Mouse (Mus musculus) olfactory bulb, adult 2 months (tissue): Measurements from ENCODE around the gene Plekhj1. TPM values are rescaled to one million over a fixed set of nuclear protein-coding genes. Genes with fewer than 3 reads are reported as not detected.

Experiments used
- H3K27ac ChIP-seq: fragments of 200-500 bp; 2 replicates; pipeline ENCODE4 v1.5.1; 2012; ENCODE audit warnings: low read depth, low read length; ENCODE audit not compliant: insufficient read depth
- H3K4me1 ChIP-seq: fragments of 200-500 bp; 2 replicates; pipeline ENCODE4 v1.6.1; 2012; ENCODE audit warnings: low read length; ENCODE audit not compliant: control insufficient read depth, insufficient read depth
- H3K4me3 ChIP-seq: fragments of 200-500 bp; 2 replicates; pipeline ENCODE4 v1.5.1; 2012; ENCODE audit warnings: mild to moderate bottlenecking, low read depth, low read length, moderate library complexity; ENCODE audit not compliant: insufficient read depth
- CTCF ChIP-seq: fragments of 200-500 bp; IDR thresholded peaks from 2 replicates; pipeline ENCODE4 v1.5.1; 2012; ENCODE audit warnings: low read depth, mild to moderate bottlenecking, low read length, moderate library complexity; ENCODE audit not compliant: insufficient read depth
- POLR2A ChIP-seq: fragments of 200-500 bp; IDR thresholded peaks from 2 replicates; pipeline ENCODE4 v1.6.1; 2012; ENCODE audit warnings: mild to moderate bottlenecking, low read depth, low read length, moderate library complexity; ENCODE audit not compliant: insufficient read depth
- WGBS: fragments of 180-500 bp; shearing (Covaris S2); methylation state at CpG from one replicate; pipeline ENCODE4 v1.1.7; 2018; 5-methylcytosine and 5-hydroxymethylcytosine counted together
- polyA plus RNA-seq: library from polyadenylated mRNA; stranded (reverse); fragments of >200 nt; gene quantifications from 2 replicates; pipeline ENCODE4 v1.2.4, GENCODE M21; 2012; ENCODE audit warnings: low replicate concordance; ENCODE audit not compliant: missing spikeins, insufficient read depth, insufficient read length

Gene Plekhj1
- polyA plus RNA-seq, 1 experiment = not detected

GRCm38 (mm10) chr10:80760596-80761524, 37.6 kb downstream of the Plekhj1 start:
- no peak overlapping the region for H3K4me3 ChIP-seq
- no peak overlapping the region for H3K27ac ChIP-seq
- 73% methylated on average over 4 of the region's 4 CpGs for WGBS
- no peak for TF ChIP-seq POLR2A
- no peak for TF ChIP-seq CTCF
- peaks cover 53% of the 10 kb centered on the region for H3K4me1 ChIP-seq

GRCm38 (mm10) chr10:80758651-80759050, 39.8 kb downstream of the Plekhj1 start:
- Histone ChIP-seq H3K4me3 (no peak overlapping the region), H3K27ac (peak overlapping the region; percentile 65; the same call in 1 of the 2 replicates), H3K4me1 (peaks cover 42% of the 10 kb centered on the region)
- no peak for TF ChIP-seq CTCF
- TF ChIP-seq POLR2A = no peak
- 30% methylated on average over 7 of the region's 7 CpGs for WGBS

GRCm38 (mm10) chr10:80757717-80758116, 40.7 kb downstream of the Plekhj1 start:
- Histone ChIP-seq H3K4me1 (peaks cover 42% of the 10 kb centered on the region), H3K27ac (peak overlapping the region; percentile 65), H3K4me3 (peak overlapping the region; percentile 16)
- 11% methylated on average over 5 of the region's 5 CpGs for WGBS
- TF ChIP-seq POLR2A (no peak), CTCF (peak; percentile 43; the same call in 1 of the 2 replicates)

- H3K27ac ChIP-seq = peak overlapping the region; percentile 65
- H3K4me1 ChIP-seq = peaks cover 44% of the 10 kb centered on the region
- TF ChIP-seq POLR2A (no peak), CTCF (no peak)
Observed at GRCm38 (mm10) chr10:80756967-80757366, 41.5 kb downstream of the Plekhj1 start.

GRCm38 (mm10) chr10:80756509-80756908, 41.9 kb downstream of the Plekhj1 start:
- Histone ChIP-seq H3K27ac (no peak overlapping the region), H3K4me3 (peak overlapping the region; percentile 67), H3K4me1 (peaks cover 45% of the 10 kb centered on the region)
- 19% methylated on average over 2 of the region's 2 CpGs for WGBS
- TF ChIP-seq POLR2A (no peak), CTCF (no peak)

More at GRCm38 (mm10) chr10:80756967-80757366, 41.5 kb downstream of the Plekhj1 start:
- H3K4me3 ChIP-seq = peak overlapping the region; percentile 67
- 31% methylated on average over 4 of the region's 4 CpGs for WGBS

- Histone ChIP-seq H3K4me3 (peak overlapping the region; percentile 67), H3K4me1 (peaks cover 47% of the 10 kb centered on the region), H3K27ac (peak overlapping the region; percentile 69; the same call in 1 of the 2 replicates)
- TF ChIP-seq CTCF = no peak
- TF ChIP-seq POLR2A = no peak
- 17% methylated on average over 3 of the region's 3 CpGs for WGBS
Observed at GRCm38 (mm10) chr10:80756099-80756498, 42.3 kb downstream of the Plekhj1 start.

GRCm38 (mm10) chr10:80755291-80756015, 43.0 kb downstream of the Plekhj1 start:
- H3K4me1 ChIP-seq = peaks cover 43% of the 10 kb centered on the region
- peak overlapping the region; percentile 69 for H3K27ac ChIP-seq
- WGBS = under 1% methylated on average over 75 of the region's 75 CpGs
- peak overlapping the region; percentile 67 for H3K4me3 ChIP-seq
- TF ChIP-seq CTCF (no peak), POLR2A (no peak)

- Histone ChIP-seq H3K27ac (peak within 1 kb of the TSS; percentile 69), H3K4me3 (peak within 1 kb of the TSS; percentile 67), H3K4me1 (peaks cover 43% of the 10 kb centered on the region)
- TF ChIP-seq CTCF (no peak), POLR2A (no peak; the same call in 1 of the 2 replicates)
- 2% methylated on average over 52 of the region's 57 CpGs for WGBS
Observed at GRCm38 (mm10) chr10:80754594-80755290, 43.7 kb downstream of the Plekhj1 start, which contains the start of gene Dot1l. Gene Dot1l, plus strand, starts transcription at chr10:80755206.
